Mouse (Mus musculus) cortical plate, adult 2 months (tissue): ENCODE results near the gene Ppm1g.

Experiments used
- CTCF ChIP-seq: fragments of 200-500 bp; IDR thresholded peaks from 2 replicates; pipeline ENCODE4 v1.5.1; 2011; ENCODE audit warnings: mild to moderate bottlenecking, control low read depth, low read length; ENCODE audit not compliant: insufficient read depth; ENCODE audit errors: extremely low read depth
- POLR2A ChIP-seq: fragments of 200-500 bp; IDR thresholded peaks from 2 replicates; pipeline ENCODE4 v1.6.1; 2011; ENCODE audit warnings: mild to moderate bottlenecking, low read length, control low read depth; ENCODE audit not compliant: insufficient read depth; ENCODE audit errors: extremely low read depth

- no peak for TF ChIP-seq CTCF
- TF ChIP-seq POLR2A: no peak
These were observed 39.2 kb downstream of the Ppm1g start for GRCm38 (mm10) chr5:31181183-31181770.
